Mouse (Mus musculus): ENCODE results near the gene Trex2.

DNA sequence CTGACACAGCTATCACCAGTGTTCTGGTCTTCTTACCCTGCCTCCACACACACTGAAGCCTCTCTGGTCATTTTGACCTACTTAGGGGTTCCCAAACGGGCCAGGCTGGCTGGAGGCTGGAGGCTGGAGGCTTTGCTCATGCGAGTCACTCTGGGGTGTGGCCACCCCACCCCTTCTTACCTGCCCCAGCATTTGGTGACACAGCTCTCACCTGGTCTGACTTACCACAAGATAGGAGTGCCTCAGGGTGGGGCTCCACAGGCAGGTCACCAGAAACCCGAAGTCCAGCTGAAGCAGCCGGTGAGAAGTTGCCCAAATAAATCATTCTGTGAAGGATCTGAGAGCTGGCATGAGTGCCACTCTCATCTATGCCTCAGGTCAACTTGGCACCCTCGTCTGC, 2.3 kb downstream of the Trex2 start:
- no peak for TF ChIP-seq CTCF (IDR thresholded peaks at IDR 0.05)
- TF ChIP-seq EP300 (IDR thresholded peaks at IDR 0.05), result no peak
